Mouse (Mus musculus): Measurements from ENCODE around the gene Ndufb3. TPM values are rescaled to one million over a fixed set of nuclear protein-coding genes. Genes with fewer than 3 reads are reported as not detected.
A peak's percentile ranks its signal among the peaks of the same experiment; 100 is the strongest.

Ndufb3 gene
- polyA plus RNA-seq, 1 experiment from 2014 or later = 198 TPM

GRCm38 (mm10) chr1:58613786-58614185 lies 27.6 kb downstream of the Ndufb3 start:
- 55% methylated on average over 6 of the region's 6 CpGs for WGBS

GRCm38 (mm10) chr1:58614424-58614823 lies 28.2 kb downstream of the Ndufb3 start:
- Histone ChIP-seq H3K4me3 (ENCODE audit: low read length) (no peak overlapping the region), H3K27me3 (replicated peaks; ENCODE audit: control insufficient read depth, insufficient read depth, low read length) (no peaks in the 10 kb centered on the region), H3K27ac (ENCODE audit: low read length) (no peak overlapping the region), H3K36me3 (ENCODE audit: control insufficient read depth, insufficient read depth, low read length) (no peaks in the 10 kb centered on the region), H3K4me1 (ENCODE audit: control insufficient read depth, insufficient read depth, low read length) (no peaks in the 10 kb centered on the region; the same call in 1 of the 2 replicates), H3K9me3 (ENCODE audit: control insufficient read depth, low read length) (peaks cover 3% of the 10 kb centered on the region), H3K4me2 (ENCODE audit: low read depth, low read length) (no peak overlapping the region), H3K9ac (ENCODE audit: low read depth, low read length) (no peak overlapping the region)
- WGBS = 52% methylated on average over 3 of the region's 3 CpGs
- ATAC-seq = peak; percentile 53

More at GRCm38 (mm10) chr1:58613786-58614185, 27.6 kb downstream of the Ndufb3 start:
- Histone ChIP-seq H3K4me2 (ENCODE audit: low read depth, low read length) (no peak overlapping the region), H3K9ac (ENCODE audit: low read depth, low read length) (no peak overlapping the region), H3K4me3 (ENCODE audit: low read length) (no peak overlapping the region), H3K36me3 (ENCODE audit: control insufficient read depth, insufficient read depth, low read length) (no peaks in the 10 kb centered on the region), H3K27me3 (replicated peaks; ENCODE audit: control insufficient read depth, insufficient read depth, low read length) (no peaks in the 10 kb centered on the region), H3K27ac (ENCODE audit: low read length) (no peak overlapping the region), H3K4me1 (ENCODE audit: control insufficient read depth, insufficient read depth, low read length) (no peaks in the 10 kb centered on the region; the same call in 1 of the 2 replicates), H3K9me3 (ENCODE audit: control insufficient read depth, low read length) (peaks cover 1% of the 10 kb centered on the region)
- ATAC-seq = no peak

- ATAC-seq = no peak
- Histone ChIP-seq H3K27me3 (replicated peaks; ENCODE audit: control insufficient read depth, insufficient read depth, low read length) (no peaks in the 10 kb centered on the region), H3K36me3 (ENCODE audit: control insufficient read depth, insufficient read depth, low read length) (no peaks in the 10 kb centered on the region), H3K4me3 (ENCODE audit: low read length) (no peak overlapping the region), H3K9ac (ENCODE audit: low read depth, low read length) (no peak overlapping the region), H3K9me3 (ENCODE audit: control insufficient read depth, low read length) (peaks cover 3% of the 10 kb centered on the region), H3K4me2 (ENCODE audit: low read depth, low read length) (no peak overlapping the region), H3K27ac (ENCODE audit: low read length) (no peak overlapping the region), H3K4me1 (ENCODE audit: control insufficient read depth, insufficient read depth, low read length) (no peaks in the 10 kb centered on the region; the same call in 1 of the 2 replicates)
- 88% methylated on average over 4 of the region's 4 CpGs for WGBS
These were observed 29.0 kb downstream of the Ndufb3 start for GRCm38 (mm10) chr1:58615146-58615545.

DNA sequence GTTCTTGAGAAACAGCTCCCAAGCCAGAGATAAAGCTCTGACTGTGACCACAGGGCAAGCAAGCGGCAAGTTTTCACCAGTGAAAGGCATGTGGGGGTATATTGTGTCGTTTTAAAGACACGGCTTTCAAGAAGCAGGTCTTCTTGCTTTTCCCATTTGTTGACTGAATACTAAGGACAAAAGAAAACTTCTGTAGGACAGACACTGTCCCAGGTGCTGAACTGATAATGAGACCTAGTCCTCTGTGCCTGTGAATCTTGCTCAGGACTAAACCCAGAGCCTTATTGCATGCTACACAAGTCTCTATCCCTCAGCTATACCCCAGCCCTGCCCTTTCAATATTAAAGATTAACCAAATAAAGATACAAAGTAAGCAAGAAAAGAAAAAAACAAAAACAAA lies 30.0 kb downstream of the Ndufb3 start:
- H3K9me3 ChIP-seq (ENCODE audit: control insufficient read depth, low read length) = peaks cover 3% of the 10 kb centered on the region
- no peaks in the 10 kb centered on the region for H3K27me3 ChIP-seq (replicated peaks; ENCODE audit: control insufficient read depth, insufficient read depth, low read length)
- no peak for ATAC-seq
- no peaks in the 10 kb centered on the region; the same call in 1 of the 2 replicates for H3K4me1 ChIP-seq (ENCODE audit: control insufficient read depth, insufficient read depth, low read length)
- no peak overlapping the region for H3K27ac ChIP-seq (ENCODE audit: low read length)
- H3K4me3 ChIP-seq (ENCODE audit: low read length) = no peak overlapping the region
- no peak overlapping the region for H3K4me2 ChIP-seq (ENCODE audit: low read depth, low read length)
- H3K36me3 ChIP-seq (ENCODE audit: control insufficient read depth, insufficient read depth, low read length) = no peaks in the 10 kb centered on the region
- no peak overlapping the region for H3K9ac ChIP-seq (ENCODE audit: low read depth, low read length)
- WGBS = 67% methylated on average over 3 of the region's 3 CpGs

GRCm38 (mm10) chr1:58617076-58617475 lies 30.9 kb downstream of the Ndufb3 start:
- WGBS = 49% methylated on average over 5 of the region's 5 CpGs
- Histone ChIP-seq H3K27ac (ENCODE audit: low read length) (no peak overlapping the region), H3K36me3 (ENCODE audit: control insufficient read depth, insufficient read depth, low read length) (no peaks in the 10 kb centered on the region), H3K4me1 (ENCODE audit: control insufficient read depth, insufficient read depth, low read length) (no peaks in the 10 kb centered on the region; the same call in 1 of the 2 replicates), H3K4me3 (ENCODE audit: low read length) (no peak overlapping the region), H3K9ac (ENCODE audit: low read depth, low read length) (no peak overlapping the region), H3K27me3 (replicated peaks; ENCODE audit: control insufficient read depth, insufficient read depth, low read length) (no peaks in the 10 kb centered on the region), H3K4me2 (ENCODE audit: low read depth, low read length) (no peak overlapping the region), H3K9me3 (ENCODE audit: control insufficient read depth, low read length) (peaks cover 3% of the 10 kb centered on the region)
- ATAC-seq = peak; percentile 40; the same call in 1 of the 2 replicates

DNA sequence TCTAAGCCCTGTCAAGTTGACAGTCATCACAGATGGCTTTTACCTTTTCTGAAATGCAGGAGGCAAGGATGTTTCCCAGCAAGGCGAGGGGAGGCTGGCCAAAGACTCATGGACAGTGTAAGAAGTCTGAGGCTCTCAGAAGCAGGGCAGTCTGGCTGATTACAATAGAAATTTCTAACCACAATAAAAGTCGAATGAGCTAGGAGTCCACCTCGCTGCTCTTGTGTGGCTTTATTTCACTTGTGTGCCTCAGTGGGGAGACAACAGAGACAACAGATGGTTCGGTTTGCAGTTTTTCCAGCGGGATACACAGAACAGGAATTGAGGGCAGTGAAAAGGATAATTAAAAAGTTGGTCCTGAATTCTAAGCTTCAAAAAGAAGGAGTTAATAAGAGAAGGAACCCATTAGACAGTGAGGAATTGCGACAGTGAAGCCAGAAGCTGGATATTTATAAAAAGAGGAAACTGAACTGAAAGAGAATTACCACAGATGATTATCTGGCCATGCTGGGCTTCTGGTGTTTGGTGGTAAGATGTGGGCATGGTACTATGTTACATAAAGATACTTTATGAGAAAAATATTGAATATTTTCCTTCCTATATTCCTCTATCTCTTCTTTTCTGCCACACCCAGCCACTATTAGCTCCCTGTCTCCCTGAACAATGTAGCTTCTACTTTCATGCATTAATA lies 31.9 kb downstream of the Ndufb3 start:
- 72% methylated on average over 6 of the region's 6 CpGs for whole genome bisulfite sequencing
- H3K27ac ChIP-seq (ENCODE audit: low read length) = 0 out of 2 replicates have a peak overlapping the region, but pooled peaks have one; percentile 20
- H3K36me3 ChIP-seq (ENCODE audit: control insufficient read depth, insufficient read depth, low read length) = no peaks in the 10 kb centered on the region

GRCm38 (mm10) chr1:58618766-58619165 lies 32.6 kb downstream of the Ndufb3 start:
- H3K4me3 ChIP-seq (ENCODE audit: low read length) = no peak overlapping the region
- H3K9me3 ChIP-seq (ENCODE audit: control insufficient read depth, low read length) = peaks cover 3% of the 10 kb centered on the region
- H3K4me2 ChIP-seq (ENCODE audit: low read depth, low read length) = no peak overlapping the region
- H3K4me1 ChIP-seq (ENCODE audit: control insufficient read depth, insufficient read depth, low read length) = no peaks in the 10 kb centered on the region; the same call in 1 of the 2 replicates
- H3K36me3 ChIP-seq (ENCODE audit: control insufficient read depth, insufficient read depth, low read length) = no peaks in the 10 kb centered on the region
- H3K27ac ChIP-seq (ENCODE audit: low read length) = no peak overlapping the region
- WGBS = 89% methylated on average over 2 of the region's 2 CpGs
- H3K27me3 ChIP-seq (replicated peaks; ENCODE audit: control insufficient read depth, insufficient read depth, low read length) = no peaks in the 10 kb centered on the region
- no peak for ATAC-seq
- no peak overlapping the region for H3K9ac ChIP-seq (ENCODE audit: low read depth, low read length)

More for the DNA sequence above, 31.9 kb downstream of the Ndufb3 start:
- peaks cover 3% of the 10 kb centered on the region for H3K9me3 ChIP-seq (ENCODE audit: control insufficient read depth, low read length)
- H3K27me3 ChIP-seq (replicated peaks; ENCODE audit: control insufficient read depth, insufficient read depth, low read length) = no peaks in the 10 kb centered on the region
- no peaks in the 10 kb centered on the region; the same call in 1 of the 2 replicates for H3K4me1 ChIP-seq (ENCODE audit: control insufficient read depth, insufficient read depth, low read length)
- H3K4me3 ChIP-seq (ENCODE audit: low read length) = no peak overlapping the region
- H3K9ac ChIP-seq (ENCODE audit: low read depth, low read length) = no peak overlapping the region
- no peak overlapping the region for H3K4me2 ChIP-seq (ENCODE audit: low read depth, low read length)
- no peak for ATAC-seq

DNA sequence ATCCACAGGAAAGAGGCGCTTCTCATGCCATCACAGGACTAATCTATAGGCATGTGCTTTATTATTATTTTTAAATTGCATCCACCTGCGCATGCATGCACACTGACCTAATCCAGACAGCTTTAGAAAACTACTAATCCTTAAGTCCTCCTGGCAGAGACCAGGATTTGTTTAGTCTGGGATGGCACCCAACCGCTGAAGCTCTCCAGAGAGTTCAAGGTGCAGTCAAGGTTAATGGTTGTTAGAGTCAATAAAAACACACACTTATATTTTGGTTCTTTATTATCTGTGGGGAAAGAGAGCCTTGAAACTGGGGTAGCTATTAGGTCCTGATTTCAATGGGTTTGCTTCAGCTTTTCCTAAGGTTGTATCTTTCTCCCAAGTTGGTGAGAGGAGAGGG lies 35.1 kb downstream of the Ndufb3 start:
- H3K27me3 ChIP-seq (replicated peaks; ENCODE audit: control insufficient read depth, insufficient read depth, low read length) = no peaks in the 10 kb centered on the region
- H3K4me1 ChIP-seq (ENCODE audit: control insufficient read depth, insufficient read depth, low read length) = no peaks in the 10 kb centered on the region
- ATAC-seq = no peak
- H3K4me3 ChIP-seq (ENCODE audit: low read length) = no peak overlapping the region
- H3K4me2 ChIP-seq (ENCODE audit: low read depth, low read length) = no peak overlapping the region
- no peak overlapping the region for H3K9ac ChIP-seq (ENCODE audit: low read depth, low read length)
- H3K36me3 ChIP-seq (ENCODE audit: control insufficient read depth, insufficient read depth, low read length) = no peaks in the 10 kb centered on the region
- H3K9me3 ChIP-seq (ENCODE audit: control insufficient read depth, low read length) = peaks cover 3% of the 10 kb centered on the region
- H3K27ac ChIP-seq (ENCODE audit: low read length) = no peak overlapping the region
- WGBS = 67% methylated on average over 3 of the region's 3 CpGs

DNA sequence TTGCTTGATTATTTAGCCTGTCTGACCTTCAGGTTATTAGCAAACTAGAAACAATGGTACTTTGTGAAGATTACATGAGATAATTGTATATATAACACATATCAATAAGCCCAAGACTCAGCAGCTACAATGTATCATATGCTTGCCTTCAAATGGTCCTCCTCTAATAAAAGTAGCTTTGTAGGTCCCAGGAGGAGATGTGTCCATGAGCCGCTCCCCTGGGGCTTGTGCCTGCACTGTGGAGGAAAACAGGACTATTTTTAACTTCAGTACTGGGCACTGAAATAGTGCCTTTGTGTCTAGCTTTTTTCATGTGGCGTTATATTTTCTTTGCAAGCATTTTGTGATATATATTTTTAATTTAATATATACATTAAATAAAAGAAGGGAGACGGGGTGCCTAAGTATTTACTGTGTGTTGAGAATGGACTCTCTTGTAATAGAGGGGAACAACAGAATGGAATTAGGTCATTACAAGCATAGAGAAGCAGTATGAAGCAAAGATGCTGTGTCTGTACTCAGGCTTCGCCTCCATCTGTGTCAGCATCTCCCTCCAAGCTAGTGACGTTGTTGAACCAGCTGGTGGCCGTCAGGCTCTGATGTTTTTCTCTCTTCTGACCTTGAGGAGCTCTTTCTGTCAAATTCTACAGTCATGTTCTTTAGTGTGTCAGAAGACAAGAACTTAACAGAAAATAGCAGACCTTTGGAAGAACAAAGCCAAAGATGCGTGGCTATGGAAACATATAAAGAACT lies 36.0 kb downstream of the Ndufb3 start:
- no peaks in the 10 kb centered on the region for H3K36me3 ChIP-seq (ENCODE audit: control insufficient read depth, insufficient read depth, low read length)
- 55% methylated on average over 7 of the region's 7 CpGs for WGBS

More for the DNA sequence above, 36.0 kb downstream of the Ndufb3 start:
- no peak overlapping the region for H3K9ac ChIP-seq (ENCODE audit: low read depth, low read length)
- no peak; the same call in 1 of the 2 replicates for ATAC-seq
- no peaks in the 10 kb centered on the region for H3K27me3 ChIP-seq (replicated peaks; ENCODE audit: control insufficient read depth, insufficient read depth, low read length)
- peaks cover 3% of the 10 kb centered on the region for H3K9me3 ChIP-seq (ENCODE audit: control insufficient read depth, low read length)
- H3K27ac ChIP-seq (ENCODE audit: low read length) = no peak overlapping the region
- H3K4me1 ChIP-seq (ENCODE audit: control insufficient read depth, insufficient read depth, low read length) = no peaks in the 10 kb centered on the region
- no peak overlapping the region for H3K4me2 ChIP-seq (ENCODE audit: low read depth, low read length)
- H3K4me3 ChIP-seq (ENCODE audit: low read length) = no peak overlapping the region
